Mouse (Mus musculus) heart, adult 2 months (tissue): ENCODE data around the gene Senp6. TPM values are rescaled to one million over a fixed set of nuclear protein-coding genes. Genes with fewer than 3 reads are reported as not detected.
A peak's percentile ranks its signal among the peaks of the same experiment; 100 is the strongest.
"Not testable (repeated sequence)": the region's sequence is repeated elsewhere in the genome, so short reads cannot be mapped to it uniquely, and the experiment has no call there.

Experiments used
- DNase-seq, 2 experiments: peaks; one replicate each; pipeline ENCODE4 v3.0.0; 2021
- H3K27ac ChIP-seq: fragments of 200-600 bp; 2 replicates; pipeline ENCODE4 v1.8.1; 2022
- H3K27me3 ChIP-seq: fragments of 200-500 bp; 2 replicates; pipeline ENCODE4 v1.6.1; 2012; ENCODE audit warnings: mild to moderate bottlenecking, low read length, inconsistent platforms, mixed read lengths; ENCODE audit not compliant: control insufficient read depth, insufficient read depth
- H3K36me3 ChIP-seq: fragments of 200-500 bp; 2 replicates; pipeline ENCODE4 v1.6.1; 2012; ENCODE audit warnings: low read length, inconsistent platforms; ENCODE audit not compliant: control insufficient read depth, insufficient read depth
- H3K4me1 ChIP-seq: fragments of 200-500 bp; 2 replicates; pipeline ENCODE4 v1.6.1; 2011; ENCODE audit warnings: low read length; ENCODE audit not compliant: control insufficient read depth, insufficient read depth
- H3K4me3 ChIP-seq: fragments of 200-600 bp; 2 replicates; pipeline ENCODE4 v1.8.1; 2022
- H3K79me2 ChIP-seq: fragments of 200-500 bp; replicated peaks from 2 replicates; pipeline ENCODE4 v1.6.1; 2012; ENCODE audit warnings: mild to moderate bottlenecking, inconsistent platforms, low read length, moderate library complexity, mixed read lengths; ENCODE audit not compliant: control insufficient read depth, insufficient read depth
- H3K9ac ChIP-seq: fragments of 200-500 bp; 2 replicates; pipeline ENCODE4 v1.6.1; 2012; ENCODE audit warnings: low read depth, mild to moderate bottlenecking, control low read depth, inconsistent platforms, low read length, mixed read lengths
- CTCF ChIP-seq: fragments of 200-600 bp; IDR thresholded peaks from 2 replicates; pipeline ENCODE4 v1.8.1; 2022; ENCODE audit warnings: antibody characterized with exemption, mild to moderate bottlenecking, moderate library complexity
- EP300 ChIP-seq: fragments of 200-500 bp; IDR thresholded peaks from 2 replicates; pipeline ENCODE4 v1.6.1; 2011; ENCODE audit warnings: low read depth, low read length, control low read depth; ENCODE audit not compliant: insufficient read depth
- POLR2A ChIP-seq: fragments of 200-500 bp; IDR thresholded peaks from 2 replicates; pipeline ENCODE4 v1.6.1; 2011; ENCODE audit warnings: mild to moderate bottlenecking, low read depth, low read length, control low read depth; ENCODE audit not compliant: insufficient read depth
- WGBS: fragments of 180-500 bp; shearing (Covaris S2); methylation state at CpG from one replicate; pipeline ENCODE4 v1.1.7; 2018; 5-methylcytosine and 5-hydroxymethylcytosine counted together
- intact Hi-C: fragments of 180-260 bp; cut with DNase I; formaldehyde crosslinking; loops from one replicate; pipeline ENCODE4 v1.15.1; 2025
- long read RNA-seq: library from polyadenylated mRNA; stranded (forward); transcript quantifications from one replicate; pipeline ENCODE4 v2.0.0, GENCODE M21; 2021
- polyA plus RNA-seq: library from polyadenylated mRNA; depleted of rRNA; stranded (reverse); fragments of >200 nt; gene quantifications from 2 replicates; pipeline ENCODE4 v1.2.3, GENCODE M21; 2012; rRNA removed
- total RNA-seq, 2 experiments: library from RNA; stranded (reverse); gene quantifications; 2 replicates each; pipeline ENCODE4 v1.2.3; 2021

Gene Senp6
- total RNA-seq (10 to 100 TPM; 62.5 to 72.7 TPM), polyA plus RNA-seq (9.6 and 18.0 TPM in 2 replicates)
- long read RNA-seq, full-length matches to known transcripts = 23 of 68 reads
- long read RNA-seq, partial matches to known transcripts = 4 of 68 reads
- long read RNA-seq, other reads (novel, unspliced or antisense) = 41 of 68 reads

DNA sequence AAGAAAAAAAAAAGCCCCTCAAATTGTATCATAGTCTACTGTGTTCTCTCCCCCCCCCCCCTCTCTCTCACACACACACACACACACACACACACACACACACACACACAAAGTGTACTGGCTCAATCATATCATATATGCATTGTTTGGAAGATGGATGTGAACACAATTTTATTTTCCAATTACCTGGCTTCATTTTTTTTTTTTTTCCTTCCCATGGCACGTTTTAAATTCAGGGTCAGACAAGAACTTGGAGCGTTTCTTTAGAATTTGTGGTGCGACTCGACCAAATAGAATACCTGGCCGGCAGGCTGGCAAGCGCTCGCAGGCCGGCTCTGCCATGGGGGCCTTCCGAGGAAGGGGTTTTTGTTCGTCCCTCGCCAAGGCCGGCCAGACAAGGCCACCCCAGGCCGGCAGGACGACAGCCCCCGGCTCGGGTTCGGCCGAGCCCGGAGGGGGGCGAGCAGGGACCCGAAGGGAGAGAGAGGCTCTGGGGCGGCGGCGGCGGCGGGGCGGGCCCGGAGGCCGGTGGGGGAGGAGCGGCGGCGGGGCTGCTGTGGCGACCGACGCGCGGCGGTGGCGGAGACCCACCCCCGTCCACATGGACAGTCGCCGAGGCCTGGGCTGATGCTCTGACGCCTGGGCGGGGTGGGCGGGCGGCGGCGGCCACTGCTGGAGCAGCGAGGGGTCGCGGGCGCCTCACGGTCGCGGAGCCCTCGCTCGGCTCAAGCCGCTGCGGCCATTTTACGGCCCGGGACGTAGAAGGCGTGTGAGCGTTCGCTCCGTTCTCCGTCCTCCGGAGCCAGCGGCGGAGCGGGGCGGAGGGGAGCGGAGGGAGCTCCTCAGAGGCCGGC is at the start of gene Senp6:
TSS of gene Senp6 (plus strand) at position 537 of the 854 bp plus-strand sequence.
- TF ChIP-seq POLR2A (no peak), EP300 (no peak), CTCF (no peak)
- WGBS = 1% methylated on average over 67 of the region's 74 CpGs
- H3K27me3 ChIP-seq = no peaks in the 10 kb centered on the region
- peak within 1 kb of the TSS; percentile 94 for H3K27ac ChIP-seq
- peaks cover 6% of the 10 kb centered on the region for H3K4me1 ChIP-seq
- peak within 1 kb of the TSS; percentile 97 for H3K9ac ChIP-seq
- H3K4me3 ChIP-seq = peak within 1 kb of the TSS; percentile 75
- intact Hi-C loops = loop anchor here (5.0 kb wide), 2 partner anchors 96 to 274 kb away; partner anchors contain the start of gene Tmem30a
- H3K79me2 ChIP-seq = peaks cover under 1% of the 10 kb centered on the region
- peak in 1 of 2 experiments; percentile 87 for DNase-seq
- H3K36me3 ChIP-seq = peaks cover 17% of the 10 kb centered on the region

DNA sequence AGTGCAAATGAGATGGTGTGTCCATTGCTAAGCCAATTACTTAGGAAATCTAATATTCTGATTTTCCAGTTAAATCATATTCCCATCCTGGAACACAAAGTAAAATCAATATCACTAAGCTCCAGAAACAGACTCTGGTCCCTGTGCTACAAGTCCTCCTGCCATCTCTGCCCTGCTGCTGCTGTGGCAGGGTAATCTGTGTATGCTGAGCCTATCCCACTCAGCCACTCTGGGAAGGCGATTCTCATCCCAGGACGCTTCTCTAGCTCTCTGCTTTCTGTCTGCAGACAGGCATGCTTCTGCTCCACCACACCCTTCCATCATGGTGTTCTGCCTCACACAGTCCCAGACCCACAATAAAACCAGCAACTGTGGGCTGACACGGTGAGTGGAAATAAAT is 46.3 kb upstream of the Senp6 start:
- H3K4me3 ChIP-seq = no peak overlapping the region
- H3K9ac ChIP-seq = no peak overlapping the region
- DNase-seq = no peak
- no peaks in the 10 kb centered on the region for H3K79me2 ChIP-seq
- no peaks in the 10 kb centered on the region for H3K27me3 ChIP-seq
- TF ChIP-seq EP300 (no peak), POLR2A (no peak), CTCF (no peak)
- intact Hi-C loops = loop anchor here (10.0 kb wide), 1 partner anchor 1246 kb away; no protein-coding TSS in a partner anchor
- WGBS = 51% methylated on average over 3 of the region's 3 CpGs
- H3K36me3 ChIP-seq = no peaks in the 10 kb centered on the region
- H3K27ac ChIP-seq = no peak overlapping the region
- peaks cover 1% of the 10 kb centered on the region; the same call in 1 of the 2 replicates for H3K4me1 ChIP-seq

DNA sequence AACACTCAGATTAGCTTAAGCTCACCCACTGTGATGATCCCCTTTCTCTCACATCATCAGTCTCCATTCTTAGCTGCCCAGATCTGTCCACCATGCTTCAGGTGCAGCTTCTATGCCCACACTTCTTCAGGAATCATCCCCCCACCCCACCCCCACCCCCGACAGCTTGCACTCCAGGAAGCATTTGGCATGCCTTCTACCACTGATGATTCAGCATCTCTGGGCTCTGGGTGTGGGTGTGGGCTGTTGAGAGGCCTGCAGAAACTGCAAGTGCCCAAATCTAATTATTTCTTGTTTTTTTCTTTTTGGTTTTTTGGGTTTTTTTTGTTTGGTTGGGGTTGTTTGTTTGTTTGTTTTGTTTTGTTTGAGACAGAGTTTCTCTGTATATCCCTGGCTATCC is 45.1 kb upstream of the Senp6 start:
- Histone ChIP-seq H3K27me3 (no peaks in the 10 kb centered on the region), H3K9ac (no peak overlapping the region), H3K36me3 (no peaks in the 10 kb centered on the region), H3K79me2 (no peaks in the 10 kb centered on the region), H3K4me1 (peaks cover 3% of the 10 kb centered on the region), H3K4me3 (no peak overlapping the region), H3K27ac (no peak overlapping the region)
- no peak for DNase-seq
- WGBS = 36% methylated on average over 1 of the region's 1 CpGs
- TF ChIP-seq POLR2A = no peak
- no peak for TF ChIP-seq CTCF
- no peak for TF ChIP-seq EP300
- intact Hi-C loops = loop anchor here (10.0 kb wide), 1 partner anchor 1247 kb away; no protein-coding TSS in a partner anchor

DNA sequence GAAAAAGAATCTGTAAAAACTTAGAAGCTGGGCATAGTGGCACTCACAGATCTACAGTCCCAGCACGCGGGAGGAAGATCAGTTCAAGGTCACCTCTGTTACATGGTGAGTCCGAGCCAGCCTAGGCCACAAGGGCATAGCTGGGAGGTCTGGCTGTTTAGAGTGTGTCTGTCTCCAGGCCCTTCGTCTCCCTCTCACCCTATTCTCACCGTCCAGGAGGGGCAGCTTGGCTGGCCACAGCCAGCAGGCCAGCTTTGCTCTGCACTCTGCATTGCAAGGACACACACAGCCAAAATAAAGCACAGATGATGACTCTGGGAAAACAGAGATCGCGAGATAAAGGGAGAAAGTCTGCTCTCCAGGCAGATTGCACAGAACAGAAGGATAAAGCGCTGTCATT is 43.9 kb upstream of the Senp6 start:
- Histone ChIP-seq H3K9ac (no peak overlapping the region), H3K36me3 (no peaks in the 10 kb centered on the region), H3K79me2 (no peaks in the 10 kb centered on the region), H3K4me1 (peaks cover 3% of the 10 kb centered on the region), H3K4me3 (no peak overlapping the region), H3K27ac (no peak overlapping the region), H3K27me3 (no peaks in the 10 kb centered on the region)
- no peak for TF ChIP-seq CTCF
- no peak for TF ChIP-seq POLR2A
- no peak for TF ChIP-seq EP300
- no peak for DNase-seq
- intact Hi-C loops = loop anchor here (10.0 kb wide), 1 partner anchor 1248 kb away; no protein-coding TSS in a partner anchor
- 68% methylated on average over 8 of the region's 8 CpGs for WGBS

DNA sequence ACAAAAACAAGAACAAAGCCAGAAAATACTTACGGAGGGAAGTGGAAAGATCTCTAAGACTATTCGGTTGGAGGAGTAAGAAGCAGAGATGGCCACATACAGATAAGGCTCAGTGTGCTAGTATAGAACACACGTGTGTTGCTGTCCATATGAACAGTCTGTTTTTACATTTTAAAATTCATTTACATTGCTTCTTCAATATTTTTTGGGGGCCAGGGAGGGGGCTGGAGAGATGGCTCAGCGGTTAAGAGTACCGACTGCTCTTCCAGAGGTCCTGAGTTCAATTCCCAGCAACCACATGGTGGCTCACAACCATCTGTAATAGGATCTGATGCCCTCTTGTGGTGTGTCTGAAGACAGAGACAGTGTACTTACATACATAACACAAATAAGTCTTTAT is 41.4 kb upstream of the Senp6 start:
- not testable (repeated sequence) for H3K9ac ChIP-seq, DNase-seq, H3K27me3 ChIP-seq, H3K79me2 ChIP-seq, H3K4me1 ChIP-seq, H3K4me3 ChIP-seq, H3K27ac ChIP-seq, H3K36me3 ChIP-seq
- 88% methylated on average over 5 of the region's 5 CpGs for WGBS
- intact Hi-C loops = loop anchor here (10.0 kb wide), 1 partner anchor 1251 kb away; no protein-coding TSS in a partner anchor

DNA sequence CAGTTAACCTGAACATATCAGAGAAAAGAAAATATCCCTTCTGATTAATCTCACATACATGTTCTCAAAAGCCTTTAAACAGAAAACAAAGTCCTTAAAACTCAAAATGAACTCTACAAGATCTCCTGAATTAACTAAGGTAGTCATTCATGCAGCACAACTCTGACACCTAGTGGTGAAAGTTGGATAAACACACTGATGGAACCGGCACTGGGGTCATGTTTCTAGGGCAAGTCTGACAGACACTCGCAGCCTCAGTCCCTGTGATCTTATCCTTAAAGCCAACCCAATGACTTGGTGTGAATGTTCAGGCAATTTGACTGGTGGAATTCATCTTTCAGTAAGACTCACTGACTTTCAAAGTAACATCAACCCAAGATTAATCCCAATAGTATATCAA is 40.7 kb upstream of the Senp6 start:
- TF ChIP-seq EP300 = 0 out of 2 replicates have a peak, but pooled peaks have one; percentile 17
- no peak for TF ChIP-seq POLR2A
- TF ChIP-seq CTCF = peak; percentile 91
- H3K9ac ChIP-seq = no peak overlapping the region
- H3K27me3 ChIP-seq = no peaks in the 10 kb centered on the region
- no peaks in the 10 kb centered on the region for H3K36me3 ChIP-seq
- no peaks in the 10 kb centered on the region for H3K79me2 ChIP-seq
- H3K4me1 ChIP-seq = peaks cover 3% of the 10 kb centered on the region
- 1% methylated on average over 2 of the region's 2 CpGs for WGBS
- H3K4me3 ChIP-seq = no peak overlapping the region
- no peak overlapping the region for H3K27ac ChIP-seq
- intact Hi-C loops = loop anchor here (10.0 kb wide), 1 partner anchor 1251 kb away; no protein-coding TSS in a partner anchor
- peak; percentile 33 to 43 for DNase-seq
